In genomic region chr8:121899180-121900044, GRCm38 (mm10) we compare ENCODE assay signal across 9 mouse cellular contexts. TPM values are rescaled to one million over a fixed set of nuclear protein-coding genes. Genes with fewer than 3 reads are reported as not detected.
DNase-seq lines count a peak whose midpoint lies in the region; ATAC-seq and TF ChIP-seq lines count a peak whose summit lies in the region.
"Had no signal": no experiment of that assay in that cellular context is flagged by ENCODE, and none has a peak within 500 bp of the region (broad histone marks: within the 10 kb centered on the region; RNA-seq: fewer than 3 reads in every experiment).

No protein-coding gene starts in this region.

- no peak for TF ChIP-seq CTCF in G1E (IDR thresholded peaks at IDR 0.05; ENCODE audit: low read depth, low read length)
- TF ChIP-seq CTCF in forebrain, postnatal 0 days (IDR thresholded peaks at IDR 0.05; ENCODE audit: low read depth) = no peak

- H3K4me3 ChIP-seq in G1E (ENCODE audit: low read depth, low read length) = peak overlapping the region; percentile 65; the same call in 1 of the 2 replicates
- H3K4me3 ChIP-seq in forebrain, postnatal 0 days (ENCODE audit: low read depth, low read length) = no peak overlapping the region
- peak overlapping the region; percentile 23; the same call in 1 of the 2 replicates for H3K4me3 ChIP-seq in midbrain, embryonic 10.5 days

- peak; percentile 62 for ATAC-seq in G1E (ENCODE audit: extremely low read depth, insufficient number of reproducible peaks, low FRiP score, poor library complexity, severe bottlenecking)
- ATAC-seq in forebrain, postnatal 0 days = no peak

- peaks cover 88% of the 10 kb centered on the region for H3K4me1 ChIP-seq in G1E (ENCODE audit: insufficient read depth, low read depth, low read length)
- H3K4me1 ChIP-seq in forebrain, postnatal 0 days (ENCODE audit: insufficient read depth) = peaks cover 19% of the 10 kb centered on the region
- peaks cover 85% of the 10 kb centered on the region for H3K4me1 ChIP-seq in midbrain, embryonic 10.5 days

- H3K36me3 ChIP-seq in G1E (replicated peaks) = peaks cover 96% of the 10 kb centered on the region
- H3K36me3 ChIP-seq in forebrain, postnatal 0 days (ENCODE audit: insufficient read depth) = peaks cover 15% of the 10 kb centered on the region
- H3K36me3 ChIP-seq in midbrain, embryonic 10.5 days = peaks cover 19% of the 10 kb centered on the region

- peak overlapping the region; percentile 39 for H3K4me2 ChIP-seq in forebrain, postnatal 0 days (ENCODE audit: low read depth)

- 0 out of 2 replicates have a peak overlapping the region, but pooled peaks have one; percentile 87 for H3K27ac ChIP-seq in forebrain, postnatal 0 days (ENCODE audit: low read depth, low read length)
- peak overlapping the region; percentile 84 for H3K27ac ChIP-seq in midbrain, embryonic 10.5 days (replicated peaks)

- H3K27me3 ChIP-seq in G1E (ENCODE audit: insufficient read depth, low read length) = no peaks in the 10 kb centered on the region
- no peaks in the 10 kb centered on the region for H3K27me3 ChIP-seq in forebrain, postnatal 0 days (ENCODE audit: insufficient read depth, low read length)
- no peaks in the 10 kb centered on the region for H3K27me3 ChIP-seq in midbrain, embryonic 10.5 days (ENCODE audit: low read depth, poor library complexity, severe bottlenecking)

- DNase-seq in cerebellum, adult 9-11 months = peak; percentile 34
- no peak for DNase-seq in cerebellum, adult 9-10 months
- DNase-seq in G1E (ENCODE audit: low spot score) = peak; percentile 70
- DNase-seq in forebrain, postnatal 0 days = no peak
- no peak for DNase-seq in midbrain, embryonic 10.5 days (ENCODE audit: low spot score)
- DNase-seq in right cerebral cortex, postnatal 4 days = no peak
- no peak for DNase-seq in frontal cortex, postnatal 25 days (ENCODE audit: low spot score in 2 of 2)
- DNase-seq in gastrocnemius, postnatal 10 days = no peak

- H3K9me3 ChIP-seq in G1E (replicated peaks) = no peaks in the 10 kb centered on the region
- no peaks in the 10 kb centered on the region for H3K9me3 ChIP-seq in forebrain, postnatal 0 days (ENCODE audit: low read length)
- H3K9me3 ChIP-seq in midbrain, embryonic 10.5 days (replicated peaks) = no peaks in the 10 kb centered on the region

- 66% methylated on average over 18 of the region's 18 CpGs for WGBS in forebrain, postnatal 0 days
- 74% methylated on average over 18 of the region's 18 CpGs for WGBS in midbrain, embryonic 10.5 days

- no peak overlapping the region; the same call in 1 of the 2 replicates for H3K9ac ChIP-seq in forebrain, postnatal 0 days

RNA-seq across cellular contexts. Expression of gene Slc7a5, which starts 8.1 kb away (rescaled TPM):
- total RNA-seq in G1E (2014; fragmentation: Nextera tagmentation) (88.8 and 141 TPM in 2 replicates), G1E (2017) (32.5 and 32.6 TPM in 2 replicates)
- 92.9 and 127 TPM in 2 replicates for polyA plus RNA-seq in G1E (2012)
- 58.1 and 99.4 TPM in 2 replicates for total RNA-seq in forebrain, postnatal 0 days (2014; rRNA removed)
- polyA plus RNA-seq in forebrain, postnatal 0 days (2015; fragmentation: Nextera tagmentation; extraction: Ambion mirVana) = 64.7 and 67.9 TPM in 2 replicates
- 29.3 and 32.7 TPM in 2 replicates for polyA plus RNA-seq in midbrain, embryonic 10.5 days (2016; fragmentation: Nextera tagmentation; extraction: Ambion mirVana)
- 10 to 100 TPM in 1 of 2 experiments, 1 to 10 TPM in 1; 8.1 to 10.7 TPM for total RNA-seq in gastrocnemius, postnatal 10 days (2021)

RNA-seq across cellular contexts. Expression of gene Car5a, which starts 45.3 kb away (rescaled TPM):
- 0.68 and 1.4 TPM in 2 replicates for total RNA-seq in G1E (2014; fragmentation: Nextera tagmentation)
- total RNA-seq in G1E (2017) = 0.16 TPM in 1 of 2 replicates, not detected in the other
- 0.41 and 0.57 TPM in 2 replicates for polyA plus RNA-seq in G1E (2012)
- 0.23 TPM in 1 of 2 replicates, not detected in the other for total RNA-seq in forebrain, postnatal 0 days (2014; rRNA removed)
- polyA plus RNA-seq in forebrain, postnatal 0 days (2015; fragmentation: Nextera tagmentation; extraction: Ambion mirVana) = 0.48 and 0.52 TPM in 2 replicates
- polyA plus RNA-seq in midbrain, embryonic 10.5 days (2016; fragmentation: Nextera tagmentation; extraction: Ambion mirVana) = 0.27 and 0.30 TPM in 2 replicates
- not detected for total RNA-seq in gastrocnemius, postnatal 10 days (2021)
- polyA plus RNA-seq: limb, embryonic 11.5 days had no signal

RNA-seq across cellular contexts. Expression of gene Banp, which starts 50.1 kb away (rescaled TPM):
- total RNA-seq in G1E (2014; fragmentation: Nextera tagmentation) (35.7 and 43.5 TPM in 2 replicates), G1E (2017) (42.5 and 46.6 TPM in 2 replicates)
- polyA plus RNA-seq in G1E (2012) = 49.1 and 50.7 TPM in 2 replicates
- 37.9 and 44.1 TPM in 2 replicates for total RNA-seq in forebrain, postnatal 0 days (2014; rRNA removed)
- polyA plus RNA-seq in forebrain, postnatal 0 days (2015; fragmentation: Nextera tagmentation; extraction: Ambion mirVana) = 29.3 and 30.0 TPM in 2 replicates
- polyA plus RNA-seq in midbrain, embryonic 10.5 days (2016; fragmentation: Nextera tagmentation; extraction: Ambion mirVana) = 53.2 and 64.6 TPM in 2 replicates
- 10 to 100 TPM in 1 of 2 experiments, 1 to 10 TPM in 1; 6.0 to 11.1 TPM for total RNA-seq in gastrocnemius, postnatal 10 days (2021)

Comparison
In these comparisons a context has a peak if more than half of its experiments do, and no peak if none do; other contexts are left out.
1. DNase-seq: peak in cerebellum, adult 9-11 months (single experiment) and G1E (single experiment); none in cerebellum, adult 9-10 months (single experiment), forebrain, postnatal 0 days (single experiment), midbrain, embryonic 10.5 days (single experiment), right cerebral cortex, postnatal 4 days (single experiment), frontal cortex, postnatal 25 days (0 of 2) and gastrocnemius, postnatal 10 days (single experiment).